Mouse (Mus musculus) forebrain, embryonic 10.5 days (tissue): ENCODE data around the gene Cdh5. TPM values are rescaled to one million over a fixed set of nuclear protein-coding genes. Genes with fewer than 3 reads are reported as not detected.
A peak's percentile ranks its signal among the peaks of the same experiment; 100 is the strongest.
"Not testable (repeated sequence)": the region's sequence is repeated elsewhere in the genome, so short reads cannot be mapped to it uniquely, and the experiment has no call there.

ENCODE experiments used
- DNase-seq: peaks from one replicate; pipeline ENCODE4 v3.0.0-alpha.2; 2017; ENCODE audit warnings: low spot score; ENCODE audit errors: extremely low spot score
- H3K27ac ChIP-seq: fragments of 300-500 bp; sonication (generic); 2 replicates; pipeline ENCODE4 v1.5.1; 2016; ENCODE audit warnings: mild to moderate bottlenecking
- H3K27me3 ChIP-seq: fragments of 300-500 bp; sonication (generic); 2 replicates; pipeline ENCODE4 v1.6.1; 2016; ENCODE audit warnings: mild to moderate bottlenecking; ENCODE audit not compliant: poor library complexity, severe bottlenecking
- H3K36me3 ChIP-seq: fragments of 300-500 bp; sonication (generic); replicated peaks from 2 replicates; pipeline ENCODE4 v1.6.1; 2016; ENCODE audit warnings: mild to moderate bottlenecking, moderate library complexity
- H3K4me1 ChIP-seq: fragments of 300-500 bp; sonication (generic); 2 replicates; pipeline ENCODE4 v1.6.1; 2016
- H3K4me3 ChIP-seq: fragments of 300-500 bp; sonication (generic); 2 replicates; pipeline ENCODE4 v1.5.1; 2016; ENCODE audit warnings: mild to moderate bottlenecking, moderate library complexity
- H3K9me3 ChIP-seq: fragments of 300-500 bp; sonication (generic); 2 replicates; pipeline ENCODE4 v1.6.1; 2016; ENCODE audit warnings: mild to moderate bottlenecking, moderate library complexity
- WGBS: fragments of 180-500 bp; shearing (Covaris S2); methylation state at CpG from one replicate; pipeline ENCODE4 v1.1.7; 2016; 5-methylcytosine and 5-hydroxymethylcytosine counted together
- polyA plus RNA-seq: library from polyadenylated mRNA; unstranded; fragments of >200 nt; fragmentation: Nextera tagmentation; extraction: Ambion mirVana; gene quantifications from 2 replicates; pipeline ENCODE4 v1.2.1, GENCODE M21; 2016

The Cdh5 gene
- 12.5 and 14.3 TPM in 2 replicates for polyA plus RNA-seq

DNA sequence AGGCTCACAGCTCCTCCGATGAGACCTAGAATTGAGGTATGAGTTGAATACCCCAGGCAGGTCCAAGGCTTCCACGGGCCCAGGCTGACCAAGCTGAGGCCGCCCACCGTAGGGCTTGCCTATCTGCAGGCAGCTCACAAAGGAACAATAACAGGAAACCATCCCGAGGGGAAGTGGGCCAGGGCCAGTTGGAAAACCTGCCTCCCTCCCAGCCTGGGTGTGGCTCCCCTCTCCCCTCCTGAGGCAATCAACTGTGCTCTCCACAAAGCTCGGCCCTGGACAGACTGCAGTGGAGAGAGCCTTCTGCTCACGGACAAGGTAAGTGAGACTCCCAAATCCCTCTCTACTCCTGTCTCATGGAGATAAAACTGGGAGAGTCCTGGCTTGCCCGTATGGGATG lies at the start of gene Cdh5:
Cdh5 (plus strand) TSS at position 211 of the 400 bp plus-strand sequence.
- peak within 1 kb of the TSS; percentile 9; the same call in 1 of the 2 replicates for H3K27ac ChIP-seq
- no peaks in the 10 kb centered on the region for H3K9me3 ChIP-seq
- no peak for DNase-seq
- peaks cover 19% of the 10 kb centered on the region for H3K4me1 ChIP-seq
- 78% methylated on average over 8 of the region's 8 CpGs for WGBS
- no peaks in the 10 kb centered on the region for H3K27me3 ChIP-seq
- H3K4me3 ChIP-seq = peak within 1 kb of the TSS; percentile 23
- no peaks in the 10 kb centered on the region for H3K36me3 ChIP-seq

GRCm38 (mm10) chr8:104059922-104060321 lies 41.5 kb upstream of the Cdh5 start:
- no peaks in the 10 kb centered on the region for H3K27me3 ChIP-seq
- H3K36me3 ChIP-seq = no peaks in the 10 kb centered on the region
- no peak overlapping the region for H3K27ac ChIP-seq
- DNase-seq = no peak
- H3K4me1 ChIP-seq = peaks cover 14% of the 10 kb centered on the region
- H3K9me3 ChIP-seq = no peaks in the 10 kb centered on the region
- no peak overlapping the region for H3K4me3 ChIP-seq
- 83% methylated on average over 5 of the region's 5 CpGs for WGBS

GRCm38 (mm10) chr8:104060446-104060845 lies 41.0 kb upstream of the Cdh5 start:
- Histone ChIP-seq H3K27me3 (no peaks in the 10 kb centered on the region), H3K4me3 (no peak overlapping the region), H3K27ac (no peak overlapping the region), H3K36me3 (no peaks in the 10 kb centered on the region), H3K4me1 (peaks cover 14% of the 10 kb centered on the region), H3K9me3 (no peaks in the 10 kb centered on the region)
- no peak for DNase-seq
- WGBS = 90% methylated on average over 7 of the region's 7 CpGs

- DNase-seq = no peak
- no peak overlapping the region for H3K4me3 ChIP-seq
- peaks cover 14% of the 10 kb centered on the region for H3K4me1 ChIP-seq
- no peaks in the 10 kb centered on the region for H3K36me3 ChIP-seq
- H3K27me3 ChIP-seq = no peaks in the 10 kb centered on the region
- 78% methylated on average over 6 of the region's 6 CpGs for WGBS
- no peak overlapping the region for H3K27ac ChIP-seq
- no peaks in the 10 kb centered on the region for H3K9me3 ChIP-seq
Observed at GRCm38 (mm10) chr8:104061048-104061988, 40.1 kb upstream of the Cdh5 start.

- no peak for DNase-seq
- Histone ChIP-seq H3K27me3 (no peaks in the 10 kb centered on the region), H3K27ac (0 out of 2 replicates have a peak overlapping the region, but pooled peaks have one; percentile 48), H3K4me1 (peaks cover 14% of the 10 kb centered on the region), H3K36me3 (no peaks in the 10 kb centered on the region), H3K9me3 (no peaks in the 10 kb centered on the region), H3K4me3 (no peak overlapping the region)
- WGBS = 77% methylated on average over 15 of the region's 15 CpGs
Observed at GRCm38 (mm10) chr8:104061989-104062820, 39.2 kb upstream of the Cdh5 start.

DNA sequence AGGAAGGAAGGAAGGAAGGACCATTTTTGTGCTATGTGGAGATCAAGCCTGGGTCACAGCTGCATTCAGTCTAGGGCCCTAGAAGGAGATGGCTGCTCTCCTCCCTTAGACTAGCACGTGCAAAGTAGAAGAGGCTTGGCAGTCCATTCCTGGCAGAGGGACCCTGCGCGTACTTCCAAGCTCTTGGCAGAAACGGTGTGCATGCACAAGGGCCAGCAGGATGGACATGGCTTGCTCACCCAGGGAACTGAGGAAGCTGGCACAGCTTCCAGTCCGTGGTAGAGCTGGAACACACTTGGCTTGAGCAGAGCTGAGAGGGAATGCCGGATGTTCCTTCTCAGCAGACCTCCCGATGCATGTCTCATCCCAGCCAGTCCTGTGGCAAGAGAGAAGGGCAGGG lies 36.2 kb upstream of the Cdh5 start:
- no peak overlapping the region for H3K27ac ChIP-seq
- H3K9me3 ChIP-seq = no peaks in the 10 kb centered on the region
- no peak overlapping the region for H3K4me3 ChIP-seq
- 90% methylated on average over 7 of the region's 7 CpGs for WGBS
- H3K4me1 ChIP-seq = peaks cover 14% of the 10 kb centered on the region
- no peaks in the 10 kb centered on the region for H3K27me3 ChIP-seq
- no peak for DNase-seq
- H3K36me3 ChIP-seq = no peaks in the 10 kb centered on the region

DNA sequence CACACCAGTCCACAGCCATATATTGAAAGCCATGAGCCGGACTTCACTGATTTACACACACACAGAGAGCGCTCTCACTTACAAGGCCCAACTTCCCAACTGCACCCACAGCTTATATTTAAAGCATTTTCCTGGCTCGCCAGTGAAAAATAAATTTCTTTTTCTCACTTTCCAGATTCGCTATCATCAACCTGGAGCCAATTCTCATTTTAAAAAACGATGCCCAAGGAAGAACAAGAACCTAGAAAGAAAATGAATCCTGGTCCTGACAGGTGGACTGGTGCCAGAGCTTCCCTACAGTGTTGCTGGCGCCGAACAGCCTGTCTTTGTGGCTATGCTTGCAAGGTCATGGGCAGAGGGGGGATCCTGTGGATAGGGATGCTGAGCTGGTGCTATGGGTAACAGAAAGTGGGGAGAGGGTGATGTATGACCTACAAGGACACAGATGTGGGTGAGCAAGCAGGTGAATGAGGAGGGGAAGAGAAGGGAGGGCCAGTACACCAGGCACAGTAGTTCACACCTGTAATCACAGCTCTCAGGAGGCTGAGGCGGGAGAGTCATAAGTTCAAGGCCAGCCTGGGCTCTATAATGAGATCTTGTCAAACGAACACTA lies 35.4 kb upstream of the Cdh5 start:
- no peak for DNase-seq
- no peak overlapping the region for H3K4me3 ChIP-seq
- no peaks in the 10 kb centered on the region for H3K9me3 ChIP-seq
- no peaks in the 10 kb centered on the region for H3K27me3 ChIP-seq
- 91% methylated on average over 9 of the region's 9 CpGs for WGBS
- no peaks in the 10 kb centered on the region for H3K36me3 ChIP-seq
- H3K27ac ChIP-seq = no peak overlapping the region
- peaks cover 14% of the 10 kb centered on the region for H3K4me1 ChIP-seq

GRCm38 (mm10) chr8:104067390-104067925 lies 34.0 kb upstream of the Cdh5 start:
- 91% methylated on average over 12 of the region's 12 CpGs for WGBS
- no peak overlapping the region for H3K4me3 ChIP-seq
- no peaks in the 10 kb centered on the region for H3K9me3 ChIP-seq
- peaks cover 3% of the 10 kb centered on the region for H3K4me1 ChIP-seq
- no peak overlapping the region for H3K27ac ChIP-seq
- DNase-seq = no peak
- H3K27me3 ChIP-seq = no peaks in the 10 kb centered on the region
- H3K36me3 ChIP-seq = no peaks in the 10 kb centered on the region

GRCm38 (mm10) chr8:104068421-104069035 lies 32.9 kb upstream of the Cdh5 start:
- no peaks in the 10 kb centered on the region for H3K9me3 ChIP-seq
- WGBS = 86% methylated on average over 15 of the region's 15 CpGs
- H3K4me3 ChIP-seq = no peak overlapping the region
- no peak overlapping the region for H3K27ac ChIP-seq
- no peak for DNase-seq
- H3K27me3 ChIP-seq = no peaks in the 10 kb centered on the region
- no peaks in the 10 kb centered on the region; the same call in 1 of the 2 replicates for H3K4me1 ChIP-seq
- H3K36me3 ChIP-seq = no peaks in the 10 kb centered on the region

- DNase-seq, H3K36me3 ChIP-seq, H3K27me3 ChIP-seq, H3K9me3 ChIP-seq, H3K4me3 ChIP-seq, H3K4me1 ChIP-seq, H3K27ac ChIP-seq: not testable (repeated sequence)
- WGBS = 79% methylated on average over 9 of the region's 9 CpGs
Observed at GRCm38 (mm10) chr8:104070201-104070865, 31.1 kb upstream of the Cdh5 start.

GRCm38 (mm10) chr8:104070949-104071348 lies 30.5 kb upstream of the Cdh5 start:
- Histone ChIP-seq H3K27ac (no peak overlapping the region), H3K27me3 (no peaks in the 10 kb centered on the region), H3K36me3 (no peaks in the 10 kb centered on the region), H3K4me1 (no peaks in the 10 kb centered on the region; the same call in none of the 2 replicates), H3K9me3 (no peaks in the 10 kb centered on the region), H3K4me3 (no peak overlapping the region)
- WGBS = 90% methylated on average over 10 of the region's 10 CpGs
- no peak for DNase-seq
